Mouse (Mus musculus) embryo, embryonic 10.5 days (tissue): Measurements from ENCODE around the gene Apol6.

Experiments
- DNase-seq: peaks from one replicate; pipeline ENCODE4 v3.0.0-alpha.2; 2015; ENCODE audit warnings: low spot score

The Apol6 gene

DNA sequence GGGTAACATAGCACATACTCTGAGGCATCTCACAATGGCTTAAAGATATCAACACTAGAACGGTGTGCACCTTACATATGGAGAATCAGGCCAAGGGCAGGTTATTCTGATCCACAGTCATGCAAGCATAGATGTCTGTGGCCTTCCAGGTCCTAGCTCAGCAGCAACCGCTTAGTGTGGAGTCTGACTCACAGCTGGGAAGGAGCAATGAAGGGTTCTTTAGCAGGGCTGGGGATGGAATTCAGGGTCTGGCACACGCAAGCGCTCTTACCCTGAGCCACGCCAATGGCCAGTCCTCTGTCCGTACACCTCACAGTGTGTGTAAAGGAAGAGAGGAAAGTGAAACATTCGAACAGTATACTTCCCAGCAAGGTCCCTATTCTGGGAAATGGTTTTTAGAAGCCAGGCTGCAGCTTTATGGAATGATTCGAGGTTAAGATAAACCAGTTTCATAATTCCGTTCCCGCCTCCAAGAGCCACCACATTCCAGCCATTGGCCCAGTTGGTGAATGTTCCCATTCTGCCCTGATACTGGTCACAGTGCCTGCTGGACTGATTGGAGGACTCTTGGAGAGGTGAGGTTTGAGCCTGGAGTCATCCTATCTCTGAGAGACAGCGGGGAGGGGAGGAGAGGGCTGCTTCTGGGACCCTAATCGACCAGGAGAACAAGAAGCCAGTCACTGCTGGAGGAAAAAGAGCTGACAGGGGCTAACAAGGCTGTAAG, at the start of gene Apol6:
Gene Apol6 (plus strand): TSS at position 133 of the 724 bp plus-strand sequence.
- no peak for DNase-seq

DNA sequence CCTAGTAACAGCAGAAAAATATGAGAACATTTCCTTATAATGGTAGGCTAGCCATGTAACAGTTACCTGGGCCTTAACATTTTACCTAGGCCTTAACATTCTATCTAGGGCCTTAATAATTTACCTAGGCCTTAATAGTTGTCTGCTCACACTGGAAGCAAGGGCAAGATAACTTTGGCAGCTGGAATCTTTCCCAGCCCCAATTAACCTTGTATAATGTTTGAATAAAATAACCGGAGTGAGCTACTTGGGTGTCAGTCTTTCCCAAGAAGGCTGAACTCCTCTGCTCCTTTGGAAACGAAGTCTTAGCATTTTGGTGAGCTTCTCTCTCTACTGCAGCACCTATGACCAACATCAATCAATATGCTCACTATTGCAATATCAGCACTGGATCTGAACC, 46.5 kb upstream of the Apol6 start:
- no peak for DNase-seq

DNA sequence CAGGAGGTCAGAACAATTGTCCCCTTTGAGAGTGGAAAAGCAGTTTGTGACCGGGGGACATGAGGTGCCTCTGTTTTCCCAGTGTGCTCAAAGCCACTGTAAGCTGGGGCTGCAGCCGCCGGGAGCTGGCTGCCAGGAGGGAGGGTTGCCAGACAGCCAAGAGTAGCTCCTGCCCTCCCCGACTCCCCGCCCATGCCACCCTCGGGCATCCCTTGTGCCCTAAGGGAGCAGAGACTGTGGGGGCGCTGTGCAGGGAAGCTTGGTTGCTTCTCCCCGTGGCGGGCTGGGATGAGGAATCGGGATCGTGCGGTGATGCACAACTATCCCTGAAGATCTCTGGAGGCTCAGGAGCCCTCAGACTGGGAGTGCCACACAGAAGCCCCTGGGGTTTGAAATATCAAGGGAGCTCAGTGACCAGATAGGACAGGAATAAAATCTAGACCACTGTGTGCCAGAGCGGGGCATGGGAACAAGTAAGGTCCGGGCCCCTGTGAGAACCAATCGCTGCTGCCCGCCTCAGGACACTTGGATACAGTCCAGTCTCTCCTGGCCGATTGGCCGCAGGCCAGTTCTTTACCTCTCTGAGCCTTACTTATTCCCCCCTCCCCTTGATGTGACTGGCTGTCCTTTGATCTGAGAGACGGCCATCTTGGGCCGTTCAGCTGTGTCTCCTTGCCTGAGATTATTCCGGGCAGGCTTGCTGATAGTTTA, 45.5 kb upstream of the Apol6 start:
- DNase-seq, result no peak

DNA sequence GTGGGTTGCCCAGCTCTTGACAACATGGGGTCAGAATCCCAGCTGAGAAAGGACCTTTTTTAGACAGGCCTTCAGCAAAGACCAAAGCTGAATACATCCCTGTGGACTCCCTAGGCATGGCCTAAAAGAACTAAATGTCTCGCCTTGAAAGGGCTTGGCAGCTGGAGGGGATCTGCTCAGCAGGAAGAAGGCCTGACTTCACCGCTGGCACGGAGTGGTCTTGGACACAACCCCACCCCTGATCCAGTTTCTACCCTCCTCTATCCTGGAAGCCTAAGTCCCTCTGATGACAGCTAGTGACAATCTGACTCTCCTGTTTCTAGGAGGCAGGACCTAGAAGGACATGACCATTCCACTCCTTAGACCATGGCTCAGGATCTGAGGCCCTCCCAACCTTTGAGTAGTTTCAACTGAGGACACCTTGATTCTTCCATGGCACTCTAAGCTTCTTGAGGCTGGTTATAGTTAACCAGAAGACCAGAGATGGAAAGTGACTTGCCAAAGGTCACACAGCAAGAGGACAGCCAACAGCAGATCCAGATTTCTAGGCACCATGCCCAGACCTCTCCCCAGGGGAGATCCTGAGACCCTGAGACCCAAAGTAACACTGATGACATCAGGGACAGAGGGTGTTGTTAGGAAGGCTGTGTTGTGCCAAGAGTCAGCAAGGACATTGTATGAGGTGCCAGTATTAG, 41.2 kb upstream of the Apol6 start:
- no peak for DNase-seq

DNA sequence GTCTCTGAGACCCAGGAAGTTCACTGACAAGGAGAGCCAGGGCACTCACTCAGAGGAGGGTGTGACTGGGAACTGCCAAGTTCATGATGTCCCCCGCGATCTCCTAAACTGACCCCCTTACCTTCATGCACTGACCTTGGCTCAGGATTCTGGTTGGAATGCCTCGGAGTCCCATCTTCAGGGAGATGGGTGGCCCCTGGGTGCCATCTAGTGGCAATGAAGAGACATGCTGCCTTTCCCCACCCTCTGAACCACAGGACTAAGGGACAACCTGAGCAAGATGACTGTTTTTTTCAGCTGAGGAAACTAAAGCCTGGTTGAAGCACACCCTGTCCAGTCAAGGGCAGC, 40.7 kb upstream of the Apol6 start:
- DNase-seq, result peak; percentile 78

DNA sequence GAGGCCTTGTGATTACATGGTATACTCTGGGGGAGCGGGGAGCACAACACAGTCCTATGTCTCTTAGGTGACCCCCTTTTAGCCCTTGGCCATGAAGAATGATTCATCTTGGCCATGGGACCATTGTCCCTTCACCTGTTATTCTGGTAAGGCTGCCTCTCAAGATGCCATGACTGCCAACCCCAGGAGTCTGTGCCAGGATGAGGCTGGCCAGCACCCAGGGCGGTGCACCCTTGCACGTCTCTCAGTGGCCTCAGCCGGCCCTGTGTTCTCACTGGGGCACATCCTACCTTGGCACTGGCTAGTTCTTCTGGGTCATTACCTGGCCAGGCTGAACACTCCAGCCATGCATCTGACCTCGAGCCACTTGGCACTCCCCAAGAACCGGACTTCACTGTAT, 35.7 kb upstream of the Apol6 start:
- no peak for DNase-seq

DNA sequence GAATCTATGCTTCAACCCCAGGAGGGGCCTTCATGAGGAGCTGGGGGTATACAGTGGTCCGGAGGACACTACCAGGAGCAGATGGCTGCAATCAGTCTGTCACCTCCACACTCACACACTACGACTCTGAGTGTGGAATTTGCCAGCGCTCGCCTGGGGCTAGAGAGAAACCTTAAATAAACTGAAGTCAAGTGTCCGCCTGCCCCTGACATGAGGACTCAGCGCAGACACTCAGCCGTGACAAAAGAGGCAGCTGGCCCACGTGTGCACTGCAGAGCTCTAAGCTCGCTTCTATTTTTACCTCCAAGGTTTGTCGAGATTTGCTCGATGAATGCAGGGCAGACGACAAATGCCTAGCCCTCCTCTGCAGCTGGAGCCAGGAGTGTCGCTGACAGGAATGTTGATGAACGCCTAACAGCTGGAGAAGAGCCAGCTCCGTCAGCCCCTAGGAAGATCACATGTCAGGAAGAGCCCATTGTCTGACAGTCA, 30.7 kb upstream of the Apol6 start:
- peak; percentile 59 for DNase-seq

DNA sequence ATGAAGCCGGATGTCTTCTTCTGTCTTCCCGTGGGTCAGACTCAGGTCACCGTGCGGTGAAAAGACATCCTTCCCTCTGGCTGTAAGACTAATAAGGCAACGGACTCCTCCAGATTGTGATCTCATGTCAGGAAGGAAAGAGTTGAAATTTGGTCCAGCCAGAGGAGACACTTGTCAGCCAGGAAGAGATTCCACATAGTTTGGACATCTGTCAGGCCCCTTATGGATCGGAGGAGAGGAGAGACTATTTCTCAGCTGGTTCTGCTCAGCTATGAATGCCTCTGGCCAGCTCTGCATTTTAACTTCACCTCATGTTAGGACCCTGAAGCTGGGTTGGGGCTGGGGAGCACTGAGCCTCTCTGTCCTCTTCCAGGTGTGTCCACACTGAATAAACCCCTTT, 30.1 kb upstream of the Apol6 start:
- DNase-seq, result peak; percentile 17

DNA sequence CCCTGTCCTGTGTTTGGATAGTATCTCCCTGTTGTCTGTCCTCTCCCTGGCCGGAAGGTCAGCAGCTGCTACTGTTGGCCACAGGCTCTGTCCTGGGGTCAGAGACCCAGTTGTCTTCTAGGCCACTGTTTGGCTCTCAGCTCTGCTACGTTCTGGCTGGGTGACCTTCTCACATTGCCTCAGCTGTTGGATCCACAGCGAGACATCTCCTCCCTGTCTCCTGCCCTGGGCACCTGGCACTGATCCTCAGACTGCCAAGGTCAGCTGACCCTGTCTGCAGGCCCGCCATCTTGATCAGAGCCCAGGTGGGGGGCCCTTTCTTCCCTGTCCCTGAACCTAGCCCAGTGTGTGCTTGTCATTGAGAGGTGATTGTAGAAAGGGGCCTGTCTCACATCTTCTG, 29.5 kb upstream of the Apol6 start:
- DNase-seq, result no peak

DNA sequence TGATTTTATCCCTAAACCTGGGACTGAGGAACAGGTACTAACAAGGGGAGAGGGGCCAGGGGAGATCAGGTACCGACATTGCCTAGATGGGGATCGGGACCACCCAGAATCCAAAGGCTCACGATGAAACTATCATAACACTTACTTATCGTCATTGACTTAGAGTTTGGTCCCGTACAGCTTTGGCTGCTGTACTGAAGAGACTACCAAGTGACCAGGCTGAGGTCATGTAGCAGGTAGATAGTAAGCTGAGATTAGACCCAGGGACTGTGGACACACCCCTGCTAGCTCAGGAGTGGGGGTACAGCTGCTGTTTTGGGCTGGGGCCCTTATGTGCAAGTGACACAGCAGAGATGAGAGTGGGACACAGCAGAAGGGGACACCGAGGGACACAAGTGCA, 28.0 kb upstream of the Apol6 start:
- DNase-seq, result no peak

DNA sequence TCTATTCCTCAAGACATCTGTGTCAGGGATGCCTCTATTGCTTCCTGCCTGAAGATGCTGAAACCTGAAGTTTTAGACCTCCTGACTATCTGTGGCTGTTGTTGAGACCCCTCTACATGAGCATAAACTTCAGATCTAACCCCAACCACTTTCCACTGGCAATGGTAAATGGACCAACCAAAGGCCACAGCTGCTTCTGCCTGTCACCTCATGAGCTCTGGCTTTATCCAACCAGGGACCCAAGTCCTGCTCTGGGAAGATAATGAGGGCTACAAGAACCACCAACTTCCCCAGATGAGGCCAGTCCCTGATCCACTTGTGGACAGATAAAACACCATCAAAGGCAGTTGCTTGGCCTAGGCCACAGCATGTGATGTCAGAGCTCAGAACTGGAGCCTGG, 26.6 kb upstream of the Apol6 start:
- DNase-seq, result no peak

DNA sequence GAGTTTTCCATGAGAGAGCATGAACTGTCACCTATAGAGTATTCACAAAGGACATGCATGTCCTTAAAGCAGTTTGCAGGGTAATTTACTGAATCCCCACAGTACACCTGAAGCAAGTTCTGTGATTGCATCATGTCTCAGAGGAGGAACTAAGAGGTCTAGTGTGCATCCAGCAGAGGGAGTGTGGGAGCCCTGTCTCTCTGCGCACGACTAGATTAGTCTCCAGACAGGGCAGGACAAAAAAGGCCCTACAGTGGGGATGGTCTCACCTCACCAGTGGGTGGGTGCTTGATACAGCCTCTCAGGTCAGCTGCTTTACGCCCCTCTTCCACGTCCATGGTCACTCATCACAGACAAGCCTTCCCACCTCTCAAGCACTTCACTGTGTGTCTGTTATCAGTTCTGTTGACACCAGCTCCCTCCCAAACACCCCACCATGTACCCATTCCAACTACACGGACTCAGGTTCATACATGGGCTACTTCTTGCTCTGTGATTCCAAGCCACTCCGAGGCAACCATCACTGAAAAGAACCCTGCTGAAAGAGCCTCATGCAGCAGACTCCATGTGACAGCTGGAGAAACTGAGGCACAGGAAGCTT, 25.7 kb upstream of the Apol6 start:
- DNase-seq, result no peak

DNA sequence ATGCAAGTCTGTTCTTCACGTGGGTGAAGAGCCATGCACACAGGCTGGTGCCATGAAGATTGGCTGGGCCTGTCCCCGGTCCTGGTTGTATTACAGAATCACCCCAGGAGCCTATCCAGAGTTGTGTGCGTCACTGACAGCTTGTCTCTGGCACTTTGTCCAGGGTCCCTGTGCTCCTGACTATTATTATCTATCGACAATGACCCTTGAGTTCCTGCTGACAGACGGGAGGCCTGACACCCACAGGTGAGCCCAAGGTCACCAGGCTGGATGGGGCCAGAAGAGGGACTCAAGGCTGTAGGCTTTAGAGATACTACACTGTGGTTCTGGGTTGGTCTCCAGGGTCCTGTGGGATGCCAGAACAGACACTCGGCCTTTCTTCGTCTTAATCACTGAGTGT, 25.0 kb upstream of the Apol6 start:
- DNase-seq, result no peak

DNA sequence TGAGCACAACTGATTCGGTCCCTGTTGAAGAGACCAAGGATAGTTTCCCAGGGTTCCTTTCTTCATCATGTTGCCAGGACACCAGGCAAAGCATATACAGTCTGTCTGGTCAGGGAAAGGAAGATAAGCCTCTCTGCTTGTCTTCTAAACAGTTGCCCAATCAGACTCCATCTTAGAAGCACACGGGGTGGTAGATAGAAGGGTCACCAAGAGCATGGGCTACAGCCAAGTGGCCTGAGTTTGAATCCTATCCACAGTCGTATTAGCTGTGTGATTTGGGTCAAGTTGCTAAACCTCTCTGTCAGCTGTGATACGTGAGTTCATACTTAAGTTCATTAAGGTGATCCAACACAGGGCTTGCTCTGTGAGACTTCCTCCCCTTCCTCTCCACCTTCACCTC, 24.4 kb upstream of the Apol6 start:
- DNase-seq, result no peak

DNA sequence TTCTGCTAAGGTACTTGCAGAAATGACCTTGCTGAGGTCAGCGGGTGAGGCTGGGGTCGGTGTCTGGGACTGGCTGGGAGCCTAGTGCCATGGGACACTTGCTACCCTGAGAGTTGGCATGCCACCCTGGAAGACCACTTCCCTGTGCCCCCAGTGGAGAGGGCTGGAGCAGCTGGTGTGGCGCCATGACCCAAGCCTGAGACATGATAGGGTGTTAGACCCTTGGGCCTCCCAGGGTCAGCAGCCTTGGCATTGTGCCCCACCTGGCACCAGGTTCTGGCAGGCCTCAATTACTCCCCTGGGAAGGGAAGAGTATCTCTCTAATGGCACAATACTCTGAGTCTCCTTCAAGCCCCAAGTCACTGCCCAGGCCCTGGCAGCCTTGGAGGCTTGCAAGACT, 23.5 kb upstream of the Apol6 start:
- DNase-seq, result no peak

DNA sequence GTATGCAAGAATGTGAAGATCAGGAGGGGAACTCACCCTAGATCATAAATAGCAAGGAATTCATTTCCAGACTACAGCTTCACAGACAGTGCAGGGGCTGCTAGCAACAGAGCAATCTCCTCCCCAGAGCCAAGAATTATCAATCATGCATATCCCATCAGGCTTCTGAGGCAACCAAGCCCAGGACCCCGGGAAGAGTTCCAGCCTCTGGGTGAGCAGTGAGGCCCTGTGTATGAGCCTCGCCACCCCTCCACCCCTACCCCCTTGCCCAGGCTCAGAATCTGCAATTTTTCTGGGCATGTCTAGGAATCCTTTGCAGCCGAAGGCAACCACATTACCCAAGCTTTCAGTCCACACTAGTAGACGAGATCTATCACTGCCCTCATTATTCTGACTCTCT, 22.7 kb upstream of the Apol6 start:
- no peak for DNase-seq

DNA sequence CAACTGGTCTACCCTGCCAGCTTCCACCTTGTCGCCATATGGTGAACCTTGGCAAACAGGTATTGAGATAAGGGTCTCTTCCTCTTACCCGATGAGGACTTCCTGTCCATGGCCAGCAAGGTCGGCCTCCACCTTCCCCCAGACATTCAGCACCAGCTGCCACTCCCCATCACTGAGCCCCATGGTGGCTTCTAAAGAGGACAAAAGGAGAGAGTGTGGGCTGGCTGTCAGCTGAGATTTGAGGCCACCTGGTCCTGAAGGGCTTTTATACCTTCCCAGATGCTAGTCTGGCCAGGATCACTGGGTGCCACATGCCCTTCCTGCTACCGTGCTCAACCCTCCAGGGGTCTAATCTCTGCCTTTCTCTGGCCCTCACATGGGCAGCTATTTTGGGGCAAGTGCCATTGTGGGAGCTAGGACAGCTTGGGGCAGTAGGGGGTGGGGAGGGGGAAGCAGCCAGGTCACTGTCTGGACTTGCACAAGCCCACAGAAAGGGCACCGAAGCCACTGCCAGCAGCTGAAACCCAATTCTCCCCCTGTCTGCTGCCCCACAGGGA, 22.1 kb upstream of the Apol6 start:
- DNase-seq, result no peak

DNA sequence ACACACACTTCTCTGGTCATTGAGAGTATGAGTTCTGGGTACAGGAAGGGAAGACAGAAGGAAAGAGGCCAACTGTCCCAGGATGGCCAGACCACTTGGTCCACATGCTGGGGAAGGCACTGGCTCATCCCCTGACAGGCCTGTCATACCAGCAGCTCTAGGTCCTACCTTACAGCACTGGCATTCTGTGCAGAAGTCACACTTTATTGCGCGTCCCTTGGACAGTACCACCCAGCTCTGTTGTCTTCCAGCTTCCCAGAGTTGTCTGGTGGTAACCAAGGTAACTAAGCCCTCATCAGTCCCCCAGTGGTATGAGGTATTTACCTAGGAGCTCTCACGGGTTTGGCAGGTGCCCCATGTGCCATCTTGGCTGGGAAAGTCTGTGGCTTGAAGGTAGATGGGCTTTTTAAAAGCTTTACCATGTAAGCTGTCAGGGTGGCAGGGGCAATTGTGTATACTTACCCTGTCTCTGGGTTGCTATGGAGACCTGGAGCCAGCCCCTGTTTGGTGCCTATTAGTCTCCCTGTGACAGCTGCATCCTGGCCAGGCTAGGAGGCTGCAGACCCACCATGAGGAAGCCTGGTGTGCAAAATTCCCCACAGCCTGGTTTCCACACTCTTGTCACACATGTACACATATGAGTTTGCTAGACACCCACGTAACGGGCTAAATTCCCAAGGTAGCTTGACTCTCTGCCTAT, 18.5 kb upstream of the Apol6 start:
- DNase-seq, result peak; percentile 51

DNA sequence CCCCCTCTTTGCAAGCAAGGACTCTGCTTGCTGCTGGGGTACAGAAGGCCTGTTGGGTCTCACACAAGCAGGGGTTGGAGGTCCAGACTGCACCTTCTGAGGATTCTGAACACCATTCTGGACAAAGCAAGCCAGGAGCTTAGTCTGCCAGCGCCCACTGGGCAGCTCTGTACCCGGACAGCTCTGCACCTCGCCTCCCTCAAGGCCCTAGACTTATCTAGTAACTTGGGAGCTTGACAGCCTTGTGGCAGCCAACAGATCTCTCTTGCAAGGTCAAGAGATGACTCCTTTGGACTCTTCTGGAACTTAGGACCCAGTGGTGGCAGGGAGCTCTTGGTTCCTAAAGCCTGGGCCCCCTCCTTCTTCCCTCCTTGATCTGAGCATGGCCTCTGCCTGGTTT, 17.4 kb upstream of the Apol6 start:
- DNase-seq, result no peak

DNA sequence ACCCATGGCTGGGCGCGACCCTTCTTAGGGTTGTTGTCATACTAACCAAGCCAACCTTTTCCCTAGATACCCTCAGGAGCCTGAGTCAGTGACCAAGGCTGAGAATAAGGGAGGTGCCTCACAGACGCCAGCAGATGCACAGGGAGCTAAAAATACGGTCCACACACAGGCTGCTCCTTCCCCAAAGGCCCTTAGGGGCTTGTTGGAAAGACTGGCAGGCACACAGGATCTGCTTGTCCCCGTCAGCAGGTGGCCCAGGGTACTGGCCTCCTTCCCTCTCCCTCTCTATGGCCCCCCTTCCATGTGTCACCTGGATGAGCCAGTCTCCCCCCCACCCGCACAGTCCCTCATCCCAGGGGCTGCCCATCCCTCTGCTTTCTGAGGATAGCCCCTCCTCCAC, 16.9 kb upstream of the Apol6 start:
- DNase-seq, result no peak

DNA sequence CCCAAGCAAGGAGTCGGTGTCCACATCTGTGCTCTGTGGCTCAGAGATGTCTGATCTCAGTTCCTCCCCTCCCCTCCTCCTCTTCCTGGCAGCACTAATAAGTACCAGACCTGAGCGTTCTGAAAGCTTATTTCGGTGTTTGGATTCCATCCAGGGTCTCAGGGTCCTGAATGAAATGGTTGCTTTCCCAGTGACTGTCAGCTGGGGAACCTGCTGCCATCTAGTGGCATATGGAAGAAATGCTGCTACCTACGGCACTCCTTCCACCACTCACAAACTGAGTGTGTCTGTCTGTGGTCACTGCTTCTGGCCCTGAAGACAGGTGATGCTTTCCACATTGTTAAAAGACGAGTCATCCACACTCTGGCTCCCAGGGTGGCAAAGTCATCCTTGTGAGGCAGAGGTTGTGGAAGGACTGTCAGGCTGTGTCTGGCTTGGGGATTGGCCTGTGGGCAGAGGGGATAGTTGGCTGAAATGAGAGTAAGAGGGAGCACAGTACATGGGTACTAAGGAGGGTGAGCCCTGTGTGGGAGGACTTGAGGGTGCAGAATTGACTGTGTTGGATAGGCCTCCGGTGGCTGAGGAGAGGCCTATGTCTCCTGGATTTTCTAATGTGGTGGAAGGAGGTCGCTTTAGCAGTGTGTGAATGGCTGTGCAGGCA, 15.1 kb upstream of the Apol6 start:
- peak; percentile 92 for DNase-seq
